Mouse (Mus musculus) myocyte (in vitro differentiated cells): ENCODE results near the gene Gm11985. TPM values are rescaled to one million over a fixed set of nuclear protein-coding genes. Genes with fewer than 3 reads are reported as not detected.

Experiments used
- H3K27me3 ChIP-seq: one replicate; pipeline ENCODE4 v1.6.1; 2011; ENCODE audit not compliant: control insufficient read depth, insufficient read depth, insufficient read length
- H3K36me3 ChIP-seq: one replicate; pipeline ENCODE4 v1.6.1; 2011; ENCODE audit not compliant: control insufficient read depth, insufficient read depth
- H3K4me2 ChIP-seq: one replicate; pipeline ENCODE4 v1.6.1; 2011; ENCODE audit warnings: low read depth, control low read depth
- H3K4me3 ChIP-seq: one replicate; pipeline ENCODE4 v1.5.1; 2011; ENCODE audit warnings: mild to moderate bottlenecking, control low read depth, moderate library complexity
- H3K79me2 ChIP-seq: one replicate; pipeline ENCODE4 v1.6.1; 2011; ENCODE audit not compliant: control insufficient read depth, insufficient read depth
- H3ac ChIP-seq: one replicate; pipeline ENCODE4 v1.6.1; 2011; ENCODE audit not compliant: control insufficient read depth, insufficient read length
- CEBPB ChIP-seq: IDR thresholded peaks from 2 replicates; pipeline ENCODE4 v1.6.1; 2011; ENCODE audit warnings: mild to moderate bottlenecking, moderate library complexity; ENCODE audit not compliant: poor library complexity, insufficient read depth, severe bottlenecking
- E2F4 ChIP-seq: IDR thresholded peaks from one replicate; pipeline ENCODE4 v1.6.1; 2011; ENCODE audit warnings: mild to moderate bottlenecking, control low read depth, moderate library complexity; ENCODE audit not compliant: insufficient read depth
- MAX ChIP-seq: IDR thresholded peaks from one replicate; pipeline ENCODE4 v1.6.1; 2011; ENCODE audit warnings: low read depth, mild to moderate bottlenecking, control low read depth
- MYOD1 ChIP-seq, 3 experiments: IDR thresholded peaks; one replicate each; pipeline ENCODE4 v1.6.1; 2011; ENCODE audit warnings: control low read depth in 2 of 3, low read depth in 2 of 3, mild to moderate bottlenecking in 2 of 3, moderate library complexity in 1 of 3; ENCODE audit not compliant: insufficient read length in 2 of 3, control insufficient read depth in 1 of 3
- MYOG ChIP-seq, 3 experiments: IDR thresholded peaks; one replicate each; pipeline ENCODE4 v1.6.1; 2011; ENCODE audit warnings: control low read depth in 2 of 3, low read depth in 2 of 3, mild to moderate bottlenecking in 2 of 3; ENCODE audit not compliant: insufficient read length in 2 of 3, control insufficient read depth in 1 of 3, insufficient read depth in 1 of 3
- POLR2A ChIP-seq: IDR thresholded peaks from one replicate; pipeline ENCODE4 v1.6.1; 2011; ENCODE audit warnings: low read depth, mild to moderate bottlenecking, control low read depth, moderate library complexity; ENCODE audit not compliant: insufficient read length
- POLR2AphosphoS2 ChIP-seq: IDR thresholded peaks from one replicate; pipeline ENCODE4 v1.6.1; 2011; ENCODE audit warnings: low read depth, control low read depth; ENCODE audit not compliant: insufficient read length
- REST ChIP-seq: IDR thresholded peaks from one replicate; pipeline ENCODE4 v1.6.1; 2011; ENCODE audit warnings: mild to moderate bottlenecking, control low read depth, moderate library complexity; ENCODE audit not compliant: insufficient read depth, insufficient read length
- SRF ChIP-seq: IDR thresholded peaks from one replicate; pipeline ENCODE4 v1.6.1; 2011; ENCODE audit warnings: low read depth; ENCODE audit not compliant: control insufficient read depth, insufficient read length
- TCF12 ChIP-seq: IDR thresholded peaks from one replicate; pipeline ENCODE4 v1.6.1; 2011; ENCODE audit warnings: mild to moderate bottlenecking, control low read depth; ENCODE audit not compliant: poor library complexity, insufficient read depth, severe bottlenecking
- TCF3 ChIP-seq: IDR thresholded peaks from one replicate; pipeline ENCODE4 v1.6.1; 2011; ENCODE audit warnings: low read depth, control low read depth; ENCODE audit not compliant: insufficient read length
- USF1 ChIP-seq: IDR thresholded peaks from one replicate; pipeline ENCODE4 v1.6.1; 2011; ENCODE audit warnings: low read depth, mild to moderate bottlenecking, control low read depth, moderate library complexity
- polyA plus RNA-seq: library from polyadenylated mRNA; unstranded; fragments of >200 nt; fragmentation: generic; extraction: Trizol; gene quantifications from one replicate; pipeline ENCODE4 v1.2.1, GENCODE M21; 2012; ENCODE audit warnings: missing spikeins

Gm11985 gene
- polyA plus RNA-seq, 1 experiment = not detected

DNA sequence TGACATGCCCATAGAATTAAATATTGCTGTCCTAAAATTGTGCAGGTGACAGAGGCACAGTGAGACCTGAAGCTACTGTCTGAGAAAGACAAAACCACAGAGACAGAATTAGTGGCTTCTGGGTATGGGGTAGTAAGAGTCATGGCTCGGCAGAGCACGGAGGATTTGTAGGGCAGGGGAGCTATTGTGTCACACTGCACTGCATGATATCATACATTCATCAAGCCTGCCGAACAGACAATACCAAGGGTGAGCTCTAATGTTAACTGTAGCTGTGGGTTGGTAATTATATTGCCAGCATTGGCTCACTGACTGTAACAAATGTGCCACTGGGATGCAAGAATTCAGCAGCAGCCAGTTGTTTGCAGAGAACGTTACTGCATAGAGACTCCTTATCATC is 24.0 kb downstream of the Gm11985 start:
- no peak overlapping the region for H3ac ChIP-seq
- no peak overlapping the region for H3K4me3 ChIP-seq
- H3K27me3 ChIP-seq = no peaks in the 10 kb centered on the region
- H3K36me3 ChIP-seq = no peaks in the 10 kb centered on the region
- TF ChIP-seq SRF (no peak), TCF3 (no peak), CEBPB (no peak)
- no peak overlapping the region for H3K4me2 ChIP-seq
- H3K79me2 ChIP-seq = no peaks in the 10 kb centered on the region

DNA sequence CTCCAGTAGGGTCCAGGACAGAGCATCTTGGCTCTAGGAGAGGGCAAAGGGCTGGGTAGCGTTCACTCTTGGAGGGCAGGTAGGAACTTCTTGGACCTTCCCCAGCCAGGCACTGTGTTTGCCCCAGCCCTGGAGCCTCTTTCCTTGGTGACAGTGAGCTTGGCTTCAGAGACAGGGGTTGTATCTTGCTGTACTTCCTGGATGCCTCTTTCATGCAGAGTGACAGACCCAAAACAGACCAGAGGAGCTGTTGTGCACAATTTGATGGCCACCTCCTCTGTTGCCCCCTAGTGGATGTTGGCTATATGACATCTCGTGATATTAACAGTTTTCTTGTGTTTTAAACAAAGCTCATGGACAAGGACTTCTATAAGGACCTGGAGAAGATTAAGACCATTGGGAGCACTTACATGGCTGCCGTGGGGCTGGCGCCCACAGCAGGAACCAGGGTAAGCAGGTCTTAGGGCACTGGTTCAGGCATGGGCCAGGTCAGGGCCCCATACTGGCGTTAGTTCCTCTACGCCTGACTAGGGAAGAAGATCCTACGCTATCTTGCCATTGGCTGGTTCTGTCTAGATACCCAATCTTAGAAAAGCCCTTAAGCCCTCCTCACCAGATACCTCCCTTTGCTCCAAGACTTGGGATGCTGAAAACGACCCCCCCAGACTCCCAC is 26.7 kb downstream of the Gm11985 start:
- TF ChIP-seq MYOD1 (IDR thresholded peaks at IDR 0.05; ENCODE audit: control insufficient read depth in 1 of 3, insufficient read length in 2 of 3, low read depth in 2 of 3) = no peak
- TF ChIP-seq TCF12 = no peak
- no peak for TF ChIP-seq MYOG (IDR thresholded peaks at IDR 0.05; ENCODE audit: control insufficient read depth in 1 of 3, insufficient read depth in 1 of 3, insufficient read length in 2 of 3, low read depth in 2 of 3)
- TF ChIP-seq MAX = no peak
- no peak for TF ChIP-seq TCF3
- no peak for TF ChIP-seq E2F4
- no peak for TF ChIP-seq SRF
- no peak for TF ChIP-seq USF1
- no peak for TF ChIP-seq CEBPB
- no peak for TF ChIP-seq POLR2A
- no peak for TF ChIP-seq REST
- no peak for TF ChIP-seq POLR2AphosphoS2
- Histone ChIP-seq H3K4me2 (no peak overlapping the region), H3K36me3 (no peaks in the 10 kb centered on the region), H3K27me3 (no peaks in the 10 kb centered on the region), H3K4me3 (no peak overlapping the region), H3K79me2 (no peaks in the 10 kb centered on the region), H3ac (no peak overlapping the region)

DNA sequence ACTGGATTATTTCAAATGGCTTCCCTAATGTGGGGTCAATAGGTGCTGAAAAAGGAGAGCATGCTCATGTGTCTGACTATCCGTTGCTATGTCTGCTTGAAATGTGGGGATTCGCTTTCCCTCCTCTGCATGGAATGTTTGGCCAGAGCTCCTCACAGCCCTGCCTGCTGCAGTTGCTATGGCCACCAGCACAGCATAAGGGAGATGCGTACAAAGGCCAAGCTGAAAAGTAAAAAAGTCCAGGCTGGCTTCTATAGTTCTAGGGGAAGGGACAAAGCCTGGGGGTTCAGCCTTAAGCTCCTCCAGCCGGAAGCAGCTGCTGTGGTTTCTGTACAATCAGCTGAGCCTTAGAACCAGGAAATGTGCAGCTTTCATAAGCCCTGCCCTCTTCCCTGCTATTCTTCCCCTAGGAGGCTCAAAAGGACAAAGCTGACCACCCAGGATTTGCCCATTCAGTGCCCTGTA is 27.7 kb downstream of the Gm11985 start:
- Histone ChIP-seq H3K4me2 (no peak overlapping the region), H3K4me3 (no peak overlapping the region), H3K36me3 (no peaks in the 10 kb centered on the region), H3K79me2 (no peaks in the 10 kb centered on the region), H3ac (no peak overlapping the region), H3K27me3 (no peaks in the 10 kb centered on the region)
- TF ChIP-seq POLR2AphosphoS2 (no peak), POLR2A (no peak), MAX (no peak), USF1 (no peak)

DNA sequence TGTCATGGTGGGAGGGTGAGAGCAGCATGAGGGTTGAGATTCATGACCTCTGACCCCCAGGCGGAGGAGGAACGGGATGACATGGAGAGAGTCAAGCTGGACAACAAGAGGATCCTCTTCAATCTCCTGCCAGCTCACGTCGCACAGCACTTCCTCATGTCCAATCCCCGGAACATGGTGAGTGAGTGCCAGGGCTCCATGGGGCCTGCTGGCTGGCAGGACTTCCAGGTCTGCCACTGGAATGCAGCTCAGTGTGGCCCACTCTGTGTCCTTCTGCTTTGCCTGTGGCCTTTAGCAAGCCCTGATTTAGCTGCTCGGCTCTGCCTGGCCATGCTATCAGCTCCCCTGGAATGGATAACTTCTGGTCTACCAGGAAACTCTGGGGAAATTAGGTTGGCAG is 28.2 kb downstream of the Gm11985 start:
- Histone ChIP-seq H3K4me3 (no peak overlapping the region), H3K4me2 (no peak overlapping the region), H3K36me3 (no peaks in the 10 kb centered on the region), H3K27me3 (no peaks in the 10 kb centered on the region), H3ac (no peak overlapping the region), H3K79me2 (no peaks in the 10 kb centered on the region)
- TF ChIP-seq USF1 = no peak
- TF ChIP-seq TCF3 = no peak
- TF ChIP-seq POLR2A = no peak
- no peak for TF ChIP-seq CEBPB
- no peak for TF ChIP-seq E2F4
- TF ChIP-seq SRF = no peak
- no peak for TF ChIP-seq POLR2AphosphoS2
- TF ChIP-seq REST = no peak
- no peak for TF ChIP-seq TCF12
- TF ChIP-seq MYOD1 (IDR thresholded peaks at IDR 0.05; ENCODE audit: control insufficient read depth in 1 of 3, insufficient read length in 2 of 3, low read depth in 2 of 3) = no peak
- no peak for TF ChIP-seq MAX
- TF ChIP-seq MYOG (IDR thresholded peaks at IDR 0.05; ENCODE audit: control insufficient read depth in 1 of 3, insufficient read depth in 1 of 3, insufficient read length in 2 of 3, low read depth in 2 of 3) = no peak

DNA sequence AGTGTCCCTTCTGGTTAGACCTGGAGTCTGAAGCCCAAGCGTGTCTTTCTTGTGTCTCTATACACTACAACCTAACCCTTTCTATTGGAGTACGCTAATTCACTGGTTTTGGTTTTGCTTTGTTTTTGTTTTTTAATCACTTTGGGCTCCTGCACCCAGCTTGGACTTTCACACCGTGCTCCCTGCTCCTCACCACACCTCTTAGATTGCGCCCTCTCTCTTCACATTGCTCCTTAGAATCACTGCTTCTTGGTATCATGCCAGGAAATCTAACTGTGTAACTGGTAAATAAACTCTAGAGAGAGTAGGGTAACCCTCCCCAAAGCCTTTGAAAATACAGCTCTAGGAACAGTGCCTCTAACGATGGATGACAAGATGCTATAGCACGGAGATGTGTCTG is 30.2 kb downstream of the Gm11985 start:
- no peak for TF ChIP-seq POLR2A
- no peak overlapping the region for H3ac ChIP-seq
- no peaks in the 10 kb centered on the region for H3K79me2 ChIP-seq
- H3K4me3 ChIP-seq = no peak overlapping the region
- no peaks in the 10 kb centered on the region for H3K36me3 ChIP-seq
- no peaks in the 10 kb centered on the region for H3K27me3 ChIP-seq
- no peak overlapping the region for H3K4me2 ChIP-seq

DNA sequence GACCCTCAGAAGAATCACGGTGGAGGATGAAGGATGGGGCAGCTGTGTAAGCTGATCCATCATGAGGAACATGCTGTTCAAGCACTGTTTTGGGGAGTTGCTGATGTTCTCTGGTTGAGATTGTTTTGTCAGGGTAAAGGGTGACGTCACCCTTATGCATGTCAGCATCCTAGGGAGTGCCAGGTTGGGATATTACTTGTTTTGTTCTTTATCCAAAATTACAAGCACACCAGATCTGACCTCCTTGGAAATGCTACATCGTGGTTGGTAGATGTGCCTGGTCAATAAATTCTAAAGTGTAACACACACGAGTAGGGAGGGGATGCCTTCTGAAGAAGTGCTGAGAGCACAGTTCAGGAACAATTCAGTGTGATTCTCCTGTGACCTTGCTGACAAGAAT is 31.9 kb downstream of the Gm11985 start:
- Histone ChIP-seq H3K79me2 (no peaks in the 10 kb centered on the region), H3K4me2 (no peak overlapping the region), H3K4me3 (no peak overlapping the region), H3ac (no peak overlapping the region), H3K36me3 (no peaks in the 10 kb centered on the region), H3K27me3 (no peaks in the 10 kb centered on the region)
- TF ChIP-seq POLR2AphosphoS2 (no peak), REST (no peak), USF1 (no peak), TCF3 (no peak), CEBPB (no peak), SRF (no peak), MYOG (IDR thresholded peaks at IDR 0.05; ENCODE audit: control insufficient read depth in 1 of 3, insufficient read depth in 1 of 3, insufficient read length in 2 of 3, low read depth in 2 of 3) (no peak), E2F4 (no peak), MYOD1 (IDR thresholded peaks at IDR 0.05; ENCODE audit: control insufficient read depth in 1 of 3, insufficient read length in 2 of 3, low read depth in 2 of 3) (no peak), TCF12 (no peak), MAX (no peak), POLR2A (no peak)
